Mouse (Mus musculus) testis, adult 2 months (tissue): ENCODE results near the gene H2afx. TPM values are rescaled to one million over a fixed set of nuclear protein-coding genes. Genes with fewer than 3 reads are reported as not detected.
A peak's percentile ranks its signal among the peaks of the same experiment; 100 is the strongest.

Experiments
- H3K27ac ChIP-seq: fragments of 200-500 bp; 2 replicates; pipeline ENCODE4 v1.5.1; 2012; ENCODE audit warnings: low read depth, low read length; ENCODE audit not compliant: control insufficient read depth, insufficient read depth
- H3K27me3 ChIP-seq: fragments of 200-500 bp; 2 replicates; pipeline ENCODE4 v1.6.1; 2012; ENCODE audit warnings: mild to moderate bottlenecking, low read length, moderate library complexity; ENCODE audit not compliant: control insufficient read depth, insufficient read depth
- H3K36me3 ChIP-seq: fragments of 200-500 bp; 2 replicates; pipeline ENCODE4 v1.6.1; 2012; ENCODE audit warnings: mild to moderate bottlenecking, low read length; ENCODE audit not compliant: control insufficient read depth, insufficient read depth
- H3K4me1 ChIP-seq: fragments of 200-500 bp; 2 replicates; pipeline ENCODE4 v1.6.1; 2012; ENCODE audit warnings: low read length; ENCODE audit not compliant: control insufficient read depth, insufficient read depth
- H3K4me3 ChIP-seq: fragments of 200-500 bp; 2 replicates; pipeline ENCODE4 v1.5.1; 2012; ENCODE audit warnings: low read depth, mild to moderate bottlenecking, low read length, moderate library complexity, mixed read lengths; ENCODE audit not compliant: control insufficient read depth
- CTCF ChIP-seq: fragments of 200-500 bp; IDR thresholded peaks from 2 replicates; pipeline ENCODE4 v1.5.1; 2012; ENCODE audit warnings: low read depth, mild to moderate bottlenecking, inconsistent platforms, low read length, moderate library complexity; ENCODE audit not compliant: control insufficient read depth, insufficient read depth, insufficient replicate concordance
- POLR2A ChIP-seq: fragments of 200-500 bp; IDR thresholded peaks from 2 replicates; pipeline ENCODE4 v1.6.1; 2012; ENCODE audit warnings: low read depth, mild to moderate bottlenecking, inconsistent platforms, low read length, moderate library complexity; ENCODE audit not compliant: control insufficient read depth
- polyA plus RNA-seq: library from polyadenylated mRNA; depleted of rRNA; stranded (reverse); fragments of >200 nt; gene quantifications from 2 replicates; pipeline ENCODE4 v1.2.3, GENCODE M21; 2012

Gene H2afx
- polyA plus RNA-seq, 1 experiment: 107 TPM

DNA sequence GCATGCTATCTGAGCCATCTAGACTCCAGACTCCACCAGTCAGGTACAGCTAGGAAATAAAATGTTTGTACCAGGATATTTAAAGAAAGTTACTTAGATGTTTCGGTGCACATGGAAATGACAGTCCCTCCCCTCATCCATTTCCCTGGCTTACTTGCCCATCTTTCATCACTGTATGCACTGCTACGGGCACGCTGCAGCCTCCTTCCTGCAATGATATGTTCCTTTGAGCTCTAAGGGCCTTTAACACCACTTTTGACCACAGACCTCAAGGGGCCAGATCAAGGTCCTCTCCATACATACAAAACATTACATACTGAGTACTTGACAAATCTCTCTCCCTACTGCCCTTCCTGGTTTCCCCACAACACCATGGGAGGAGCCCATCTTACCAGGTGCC lies 2.5 kb downstream of the H2afx start:
- Histone ChIP-seq H3K36me3 (peaks cover 4% of the 10 kb centered on the region), H3K27me3 (no peaks in the 10 kb centered on the region), H3K4me3 (peak overlapping the region; percentile 65), H3K27ac (no peak overlapping the region), H3K4me1 (peaks cover 9% of the 10 kb centered on the region)
- TF ChIP-seq CTCF: no peak
- TF ChIP-seq POLR2A: no peak

DNA sequence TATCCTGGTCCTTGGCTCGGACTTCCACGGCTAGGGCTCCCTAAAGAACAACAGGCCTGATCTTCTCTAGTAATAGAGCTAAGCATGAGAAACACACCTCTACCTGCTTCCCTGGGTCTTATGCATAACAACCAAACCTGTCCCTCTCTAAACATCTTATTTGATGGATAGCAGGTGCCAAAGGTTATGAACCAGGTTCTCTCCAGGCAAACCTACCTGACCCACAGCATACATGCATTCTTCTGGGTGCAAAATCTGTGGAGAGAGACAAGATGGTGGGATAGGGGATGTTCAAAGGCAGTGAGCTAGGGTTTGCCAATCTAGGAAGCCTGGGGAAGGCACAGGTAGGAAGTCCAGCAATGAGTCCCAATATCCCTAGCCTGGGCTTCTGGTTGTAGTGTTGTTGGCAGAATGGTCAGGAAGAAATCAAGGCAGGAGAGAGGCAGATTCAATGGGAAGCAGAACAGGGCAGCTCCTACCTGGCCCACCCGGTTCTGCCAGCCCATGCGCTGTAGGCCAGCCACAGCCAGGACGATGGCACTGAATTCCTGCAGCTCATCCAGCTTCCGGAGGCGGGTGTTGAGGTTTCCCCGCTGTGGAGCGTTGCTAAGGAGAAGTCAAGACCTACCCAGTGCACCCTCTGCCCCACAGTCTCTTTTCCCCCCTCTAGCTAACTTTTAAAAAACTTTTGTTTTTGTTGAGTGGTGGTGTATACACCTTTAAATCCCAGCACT lies 3.1 kb downstream of the H2afx start:
- H3K4me3 ChIP-seq: peak overlapping the region; percentile 65
- peaks cover 4% of the 10 kb centered on the region for H3K36me3 ChIP-seq
- no peak overlapping the region for H3K27ac ChIP-seq
- TF ChIP-seq CTCF: no peak
- no peak for TF ChIP-seq POLR2A
- H3K4me1 ChIP-seq: peaks cover 9% of the 10 kb centered on the region
- H3K27me3 ChIP-seq: no peaks in the 10 kb centered on the region

- H3K27ac ChIP-seq: no peak overlapping the region
- TF ChIP-seq POLR2A (no peak), CTCF (no peak)
- H3K4me3 ChIP-seq: no peak overlapping the region
- H3K4me1 ChIP-seq: peaks cover 11% of the 10 kb centered on the region
- no peaks in the 10 kb centered on the region for H3K27me3 ChIP-seq
- H3K36me3 ChIP-seq: peaks cover 4% of the 10 kb centered on the region
Observed at GRCm38 (mm10) chr9:44338574-44338973, 4.1 kb downstream of the H2afx start.

GRCm38 (mm10) chr9:44341487-44341886 lies 7.0 kb downstream of the H2afx start:
- H3K36me3 ChIP-seq: no peaks in the 10 kb centered on the region; the same call in 1 of the 2 replicates
- H3K27ac ChIP-seq: no peak overlapping the region
- H3K4me3 ChIP-seq: no peak overlapping the region; the same call in 1 of the 2 replicates
- TF ChIP-seq POLR2A (no peak), CTCF (no peak)
- peaks cover 13% of the 10 kb centered on the region for H3K4me1 ChIP-seq
- H3K27me3 ChIP-seq: no peaks in the 10 kb centered on the region

DNA sequence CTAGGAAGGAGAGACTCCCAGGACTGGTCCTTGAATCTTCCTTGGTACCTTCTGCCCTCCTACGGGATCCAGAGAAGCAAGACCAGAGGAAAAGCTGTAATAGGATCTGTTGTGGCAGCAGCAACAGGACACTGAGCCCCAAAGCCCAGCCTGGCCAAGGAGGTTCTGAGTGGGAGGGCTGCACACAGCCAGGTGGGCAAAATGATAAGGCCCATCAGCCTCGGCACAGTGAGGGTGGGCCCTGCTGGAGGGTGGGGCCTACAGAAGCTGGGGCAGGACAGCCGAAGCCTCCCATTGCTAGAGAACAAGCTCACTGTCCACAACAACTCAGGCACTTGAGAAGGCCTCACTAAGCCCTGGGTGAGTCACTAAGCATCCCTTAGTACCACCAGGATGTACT lies 7.7 kb downstream of the H2afx start:
- H3K36me3 ChIP-seq: no peaks in the 10 kb centered on the region; the same call in 1 of the 2 replicates
- H3K27me3 ChIP-seq: no peaks in the 10 kb centered on the region
- TF ChIP-seq CTCF (no peak), POLR2A (no peak)
- H3K4me3 ChIP-seq: peak overlapping the region; percentile 11
- peak overlapping the region; percentile 100; the same call in 1 of the 2 replicates for H3K27ac ChIP-seq
- peaks cover 11% of the 10 kb centered on the region for H3K4me1 ChIP-seq

DNA sequence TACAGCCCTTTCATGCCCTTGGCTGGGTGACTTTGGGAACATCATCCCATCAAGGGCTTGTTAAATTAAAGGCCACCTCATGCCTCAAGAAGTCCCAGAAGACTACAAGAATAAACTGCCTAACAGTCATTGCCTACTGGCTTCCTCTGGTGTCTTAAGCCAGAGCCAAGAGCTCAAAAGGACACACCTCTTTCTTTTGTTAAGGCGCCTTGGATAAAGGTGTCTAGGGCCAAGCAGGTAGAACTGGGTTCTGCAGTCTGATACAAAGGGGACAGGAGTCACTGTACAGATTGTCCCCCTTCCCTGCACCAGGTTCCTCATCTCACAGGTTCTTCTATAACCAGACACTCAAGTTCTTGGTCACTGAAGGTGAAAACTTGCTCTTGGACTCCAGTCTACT lies 8.1 kb downstream of the H2afx start:
- TF ChIP-seq CTCF: no peak
- TF ChIP-seq POLR2A: no peak
- no peaks in the 10 kb centered on the region for H3K27me3 ChIP-seq
- peaks cover 11% of the 10 kb centered on the region for H3K4me1 ChIP-seq
- peak overlapping the region; percentile 100 for H3K27ac ChIP-seq
- no peaks in the 10 kb centered on the region; the same call in 1 of the 2 replicates for H3K36me3 ChIP-seq
- peak overlapping the region; percentile 11; the same call in 1 of the 2 replicates for H3K4me3 ChIP-seq

GRCm38 (mm10) chr9:44343290-44343689 lies 8.8 kb downstream of the H2afx start:
- no peak for TF ChIP-seq CTCF
- Histone ChIP-seq H3K36me3 (no peaks in the 10 kb centered on the region), H3K4me1 (peaks cover 9% of the 10 kb centered on the region), H3K27me3 (no peaks in the 10 kb centered on the region), H3K27ac (peak overlapping the region; percentile 100), H3K4me3 (peak overlapping the region; percentile 99)
